Mouse (Mus musculus): ENCODE results near the gene Elmo1. TPM values are rescaled to one million over a fixed set of nuclear protein-coding genes. Genes with fewer than 3 reads are reported as not detected.

Gene Elmo1
- total and polyA plus RNA-seq, 3 experiments: 23.1 to 50.2 (median 32.2) TPM

DNA sequence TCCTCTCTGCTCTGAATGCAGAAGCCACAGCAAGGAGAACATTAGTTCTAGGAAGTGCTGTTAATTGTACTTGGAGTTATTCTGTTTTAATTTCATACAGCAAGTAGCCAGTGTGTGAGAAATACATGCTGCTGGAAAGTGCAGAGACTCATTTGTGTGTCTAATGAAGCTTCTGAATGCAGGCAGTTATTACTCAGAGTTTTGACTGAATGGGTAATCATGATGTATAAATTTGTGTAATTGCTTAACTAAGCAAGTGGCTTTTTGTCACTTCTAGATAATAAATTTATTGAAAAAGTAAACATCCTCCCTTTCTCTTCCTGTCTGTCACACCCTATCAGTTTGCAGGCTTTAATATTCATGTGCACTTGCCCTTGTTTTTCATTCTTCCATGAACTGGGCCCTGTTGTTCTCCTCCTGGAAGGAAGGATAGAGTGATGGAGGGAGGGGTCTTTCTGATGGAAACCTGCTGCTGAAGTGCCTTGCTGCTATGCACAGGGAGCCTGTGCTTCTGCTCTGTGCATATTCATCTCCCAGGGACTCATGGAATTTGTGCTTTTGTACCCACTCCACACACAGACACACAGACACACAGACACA, 159.8 kb downstream of the Elmo1 start:
- in situ Hi-C loops (cut with MboI; ENCODE audit: low pct_ligation_motif_present, low pct_unique_long_range_greater_than_20kb, low sequenced_read_pairs) (no loop called here), dilution Hi-C loops (cut with MboI; ENCODE audit: extremely low pct_ligation_motif_present, extremely low pct_unique_long_range_greater_than_20kb, low sequenced_read_pairs) (no loop called here)
- Histone ChIP-seq H3K9me3 (replicated peaks; ENCODE audit: low read length) (no peaks in the 10 kb centered on the region), H3K79me2 (replicated peaks; ENCODE audit: control insufficient read depth, extremely low read depth, insufficient read depth, poor library complexity, severe bottlenecking) (peaks cover 6% of the 10 kb centered on the region; the same call in 1 of the 2 replicates), H3K36me3 (replicated peaks in 1 of 2; ENCODE audit: control insufficient read depth in 1 of 2, insufficient read depth in 1 of 2, low read length in 1 of 2) (peaks cover 38 to 87% of the 10 kb centered on the region in 2 experiments), H3K4me3 (replicated peaks in 1 of 3; ENCODE audit: low read depth in 2 of 3, low read length in 2 of 3, poor library complexity in 1 of 3) (no peak overlapping the region), H3K9ac (ENCODE audit: insufficient read depth, low read depth) (no peak overlapping the region), H3K27ac (ENCODE audit: insufficient read depth, low read depth) (no peak overlapping the region), H3K27me3 (replicated peaks) (no peaks in the 10 kb centered on the region), H3K4me1 (ENCODE audit: control insufficient read depth in 1 of 2, insufficient read depth in 2 of 2) (no peaks in the 10 kb centered on the region), H3K4me2 (ENCODE audit: insufficient read depth, low read depth, poor library complexity, severe bottlenecking) (no peak overlapping the region)
- TF ChIP-seq ZNF384 (IDR thresholded peaks at IDR 0.05; ENCODE audit: low read depth, low read length): no peak
- no peak for TF ChIP-seq MEF2A (IDR thresholded peaks at IDR 0.05; ENCODE audit: borderline replicate concordance, low read depth, low read length)
- TF ChIP-seq MYC (IDR thresholded peaks at IDR 0.05; ENCODE audit: low read depth, low read length): no peak
- no peak for TF ChIP-seq MAZ (IDR thresholded peaks at IDR 0.05; ENCODE audit: low read depth, low read length)
- TF ChIP-seq PAX5 (IDR thresholded peaks at IDR 0.05; ENCODE audit: low read length): no peak
- no peak for TF ChIP-seq JUN (IDR thresholded peaks at IDR 0.05; ENCODE audit: insufficient read depth, low read depth, low read length)
- no peak for TF ChIP-seq TCF12 (IDR thresholded peaks at IDR 0.05; ENCODE audit: low read depth, low read length)
- no peak for TF ChIP-seq HCFC1 (IDR thresholded peaks at IDR 0.05; ENCODE audit: low read depth, low read length)
- TF ChIP-seq ZMIZ1 (IDR thresholded peaks at IDR 0.05; ENCODE audit: low read depth, low read length): no peak
- TF ChIP-seq SIN3A (IDR thresholded peaks at IDR 0.05; ENCODE audit: low read length): no peak
- no peak for TF ChIP-seq MAFK (IDR thresholded peaks at IDR 0.05; ENCODE audit: insufficient replicate concordance, low read length)
- TF ChIP-seq RAD21 (IDR thresholded peaks at IDR 0.05; ENCODE audit: low read depth, low read length): no peak
- TF ChIP-seq GABPA (IDR thresholded peaks at IDR 0.05; ENCODE audit: insufficient replicate concordance, low read depth, low read length): no peak
- no peak for TF ChIP-seq JUND (conservative IDR thresholded peaks at IDR 0.05; ENCODE audit: low read depth, low read length)
- no peak for TF ChIP-seq E2F4 (IDR thresholded peaks at IDR 0.05; ENCODE audit: insufficient replicate concordance, low read depth, low read length)
- no peak for TF ChIP-seq MAX (IDR thresholded peaks at IDR 0.05; ENCODE audit: low read length)
- TF ChIP-seq CHD1 (IDR thresholded peaks at IDR 0.05; ENCODE audit: low read depth, low read length): no peak
- no peak for TF ChIP-seq ZC3H11A (IDR thresholded peaks at IDR 0.05; ENCODE audit: low read depth, low read length)
- TF ChIP-seq SMC3 (IDR thresholded peaks at IDR 0.05; ENCODE audit: low read depth, low read length): no peak
- TF ChIP-seq ETS1 (conservative IDR thresholded peaks at IDR 0.05; ENCODE audit: low read depth, low read length): no peak
- no peak for DNase-seq (ENCODE audit: extremely low read depth)

- dilution Hi-C loops (cut with MboI; ENCODE audit: extremely low pct_ligation_motif_present, extremely low pct_unique_long_range_greater_than_20kb, low sequenced_read_pairs) (no loop called here), in situ Hi-C loops (cut with MboI; ENCODE audit: low pct_ligation_motif_present, low pct_unique_long_range_greater_than_20kb, low sequenced_read_pairs) (no loop called here)
- H3K9me3 ChIP-seq (replicated peaks; ENCODE audit: low read length): no peaks in the 10 kb centered on the region
Measured at GRCm38 (mm10) chr13:20254911-20255310, 164.5 kb downstream of the Elmo1 start.

More at GRCm38 (mm10) chr13:20254911-20255310, 164.5 kb downstream of the Elmo1 start:
- Histone ChIP-seq H3K79me2 (replicated peaks; ENCODE audit: control insufficient read depth, extremely low read depth, insufficient read depth, poor library complexity, severe bottlenecking) (peaks cover 3% of the 10 kb centered on the region; the same call in 1 of the 2 replicates), H3K4me3 (replicated peaks in 1 of 3; ENCODE audit: low read depth in 2 of 3, low read length in 2 of 3, poor library complexity in 1 of 3) (no peak overlapping the region), H3K9ac (ENCODE audit: insufficient read depth, low read depth) (no peak overlapping the region), H3K27ac (ENCODE audit: insufficient read depth, low read depth) (no peak overlapping the region), H3K36me3 (replicated peaks in 1 of 2; ENCODE audit: control insufficient read depth in 1 of 2, insufficient read depth in 1 of 2, low read length in 1 of 2) (peaks cover 45 to 89% of the 10 kb centered on the region in 2 experiments), H3K4me2 (ENCODE audit: insufficient read depth, low read depth, poor library complexity, severe bottlenecking) (no peak overlapping the region), H3K4me1 (ENCODE audit: control insufficient read depth in 1 of 2, insufficient read depth in 2 of 2) (no peaks in the 10 kb centered on the region), H3K27me3 (replicated peaks) (no peaks in the 10 kb centered on the region)
- DNase-seq (ENCODE audit: extremely low read depth): no peak
- no peak for TF ChIP-seq ELF1 (IDR thresholded peaks at IDR 0.05; ENCODE audit: low read depth, low read length)
- TF ChIP-seq KAT2A (IDR thresholded peaks at IDR 0.05; ENCODE audit: insufficient replicate concordance, low read length): no peak
- TF ChIP-seq CHD2 (IDR thresholded peaks at IDR 0.05; ENCODE audit: low read length): no peak
- no peak for TF ChIP-seq UBTF (IDR thresholded peaks at IDR 0.05; ENCODE audit: low read depth, low read length)
- TF ChIP-seq POLR2AphosphoS2 (IDR thresholded peaks at IDR 0.05; ENCODE audit: low read depth, low read length): no peak
- TF ChIP-seq BHLHE40 (IDR thresholded peaks at IDR 0.05; ENCODE audit: low read depth, low read length): no peak
- TF ChIP-seq MAZ (IDR thresholded peaks at IDR 0.05; ENCODE audit: low read depth, low read length): no peak
- TF ChIP-seq NELFE (IDR thresholded peaks at IDR 0.05; ENCODE audit: low read depth, low read length): no peak
- TF ChIP-seq RCOR1 (conservative IDR thresholded peaks at IDR 0.05; ENCODE audit: low read depth, low read length): no peak
- no peak for TF ChIP-seq NRF1 (IDR thresholded peaks at IDR 0.05; ENCODE audit: low read depth, low read length)
- no peak for TF ChIP-seq TCF12 (IDR thresholded peaks at IDR 0.05; ENCODE audit: low read depth, low read length)
- no peak for TF ChIP-seq CTCF (conservative IDR thresholded peaks at IDR 0.05 in 1 of 2, IDR thresholded peaks at IDR 0.05 in 1 of 2; ENCODE audit: low read depth in 2 of 2, low read length in 2 of 2)
- no peak for TF ChIP-seq MAFK (IDR thresholded peaks at IDR 0.05; ENCODE audit: insufficient replicate concordance, low read length)
- no peak for TF ChIP-seq USF1 (IDR thresholded peaks at IDR 0.05; ENCODE audit: low read depth, low read length)
- TF ChIP-seq E2F4 (IDR thresholded peaks at IDR 0.05; ENCODE audit: insufficient replicate concordance, low read depth, low read length): no peak
- no peak for TF ChIP-seq ZMIZ1 (IDR thresholded peaks at IDR 0.05; ENCODE audit: low read depth, low read length)
- TF ChIP-seq MYC (IDR thresholded peaks at IDR 0.05; ENCODE audit: low read depth, low read length): no peak
- TF ChIP-seq SMC3 (IDR thresholded peaks at IDR 0.05; ENCODE audit: low read depth, low read length): no peak
- TF ChIP-seq ETS1 (conservative IDR thresholded peaks at IDR 0.05; ENCODE audit: low read depth, low read length): no peak
- TF ChIP-seq HCFC1 (IDR thresholded peaks at IDR 0.05; ENCODE audit: low read depth, low read length): no peak
